Mouse (Mus musculus): ENCODE data around the gene Gm8369. TPM values are rescaled to one million over a fixed set of nuclear protein-coding genes. Genes with fewer than 3 reads are reported as not detected.
"Not testable (repeated sequence)": the region's sequence is repeated elsewhere in the genome, so short reads cannot be mapped to it uniquely, and the experiment has no call there.

The Gm8369 gene
- not detected for total RNA-seq (2021)
- long read RNA-seq, experiment 1 = 0 reads
- long read RNA-seq, experiment 2, partial matches to known transcripts = 0 of 1 reads
- long read RNA-seq, experiment 2, other reads (novel, unspliced or antisense) = 1 of 1 reads

- DNase-seq = no peak
Observed at GRCm38 (mm10) chr19:11485746-11486145, at the start of gene Gm8369. Gm8369 (plus strand) TSS chr19:11485938.

- no peak for DNase-seq
Observed at GRCm38 (mm10) chr19:11443338-11443737, 42.4 kb upstream of the Gm8369 start, which contains the start of gene Ms4a4b. Ms4a4b (plus strand) TSS chr19:11443553.

- DNase-seq = no peak
Observed at GRCm38 (mm10) chr19:11443964-11444363, 41.8 kb upstream of the Gm8369 start.

- no peak for DNase-seq
Observed at GRCm38 (mm10) chr19:11447238-11447637, 38.5 kb upstream of the Gm8369 start.

- DNase-seq = not testable (repeated sequence)
Observed at GRCm38 (mm10) chr19:11459041-11459440, 26.7 kb upstream of the Gm8369 start.

- not testable (repeated sequence) for DNase-seq
Observed at GRCm38 (mm10) chr19:11464795-11465194, 20.9 kb upstream of the Gm8369 start.

- no peak for DNase-seq
Observed at GRCm38 (mm10) chr19:11466471-11466870, 19.3 kb upstream of the Gm8369 start.

- not testable (repeated sequence) for DNase-seq
Observed at GRCm38 (mm10) chr19:11468361-11468760, 17.4 kb upstream of the Gm8369 start.

- DNase-seq = not testable (repeated sequence)
Observed at GRCm38 (mm10) chr19:11469215-11469614, 16.5 kb upstream of the Gm8369 start, which contains the start of gene Ms4a6c. Ms4a6c (plus strand) TSS chr19:11469366.

- no peak for DNase-seq
Observed at GRCm38 (mm10) chr19:11479714-11480113, 6.0 kb upstream of the Gm8369 start.

- no peak for DNase-seq
Observed at GRCm38 (mm10) chr19:11482684-11483083, 3.1 kb upstream of the Gm8369 start.

GRCm38 (mm10) chr19:11483941-11484340, 1.8 kb upstream of the Gm8369 start:
- DNase-seq = no peak

- DNase-seq = no peak
Observed at GRCm38 (mm10) chr19:11484388-11484787, 1.4 kb upstream of the Gm8369 start.

GRCm38 (mm10) chr19:11485266-11485665, 472 bp upstream of the Gm8369 start:
- no peak for DNase-seq

- DNase-seq = no peak
Observed at GRCm38 (mm10) chr19:11486599-11486998, 861 bp downstream of the Gm8369 start.

- DNase-seq = no peak
Observed at GRCm38 (mm10) chr19:11491406-11492189, 5.9 kb downstream of the Gm8369 start.

- no peak for DNase-seq
Observed at GRCm38 (mm10) chr19:11492671-11493070, 6.9 kb downstream of the Gm8369 start.

GRCm38 (mm10) chr19:11494519-11494918, 8.8 kb downstream of the Gm8369 start:
- no peak for DNase-seq

- no peak for DNase-seq
Observed at GRCm38 (mm10) chr19:11496361-11496760, 10.6 kb downstream of the Gm8369 start.

GRCm38 (mm10) chr19:11497300-11497699, 11.6 kb downstream of the Gm8369 start:
- not testable (repeated sequence) for DNase-seq

- no peak for DNase-seq
Observed at GRCm38 (mm10) chr19:11500796-11501195, 15.1 kb downstream of the Gm8369 start.

- no peak for DNase-seq
Observed at GRCm38 (mm10) chr19:11501326-11501725, 15.6 kb downstream of the Gm8369 start.

- no peak for DNase-seq
Observed at GRCm38 (mm10) chr19:11504857-11505256, 19.1 kb downstream of the Gm8369 start.

GRCm38 (mm10) chr19:11513458-11513857, 27.7 kb downstream of the Gm8369 start:
- no peak for DNase-seq
